Mouse (Mus musculus) ES-E14 (cell line): Measurements from ENCODE around the gene Rplp2.

Experiments used
- CHD2 ChIP-seq: IDR thresholded peaks from 2 replicates; pipeline ENCODE4 v1.6.1; 2014; ENCODE audit warnings: mild to moderate bottlenecking, low read depth, low read length, inconsistent platforms
- MAFK ChIP-seq: IDR thresholded peaks from 2 replicates; pipeline ENCODE4 v1.6.1; 2014; ENCODE audit warnings: mild to moderate bottlenecking, low read depth, low read length, inconsistent platforms; ENCODE audit not compliant: insufficient read depth

- TF ChIP-seq CHD2 (no peak), MAFK (no peak)
Measured at GRCm38 (mm10) chr7:141403305-141403704, 43.9 kb upstream of the Rplp2 start.
